Mouse (Mus musculus) cerebellum, postnatal 4 days (tissue): Measurements from ENCODE around the gene C9.

ENCODE experiments used
- DNase-seq, 2 experiments: peaks; one replicate each; pipeline ENCODE4 v3.0.0; 2022; ENCODE audit warnings: low spot score in 2 of 2, mixed read lengths in 1 of 2

The C9 gene

DNA sequence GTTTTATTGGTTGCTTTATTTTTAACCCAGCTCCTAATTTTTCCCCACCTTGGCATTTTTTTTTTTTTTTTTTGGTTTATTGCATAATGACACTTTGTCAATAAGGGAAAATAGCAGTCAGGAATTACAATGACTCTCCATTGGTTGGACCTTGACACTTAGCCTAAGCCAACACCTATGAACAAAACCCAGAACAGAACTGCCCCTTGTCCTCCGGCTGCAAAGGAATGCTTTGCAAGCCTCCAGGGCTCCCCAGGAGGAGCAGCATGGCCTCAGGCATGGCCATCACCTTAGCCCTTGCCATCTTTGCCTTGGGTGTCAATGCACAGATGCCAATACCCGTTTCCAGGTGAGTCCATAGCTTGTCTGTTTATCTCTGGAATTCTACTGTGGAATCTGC lies at the start of gene C9:
C9 (plus strand) TSS at position 193 of the 400 bp plus-strand sequence.
- no peak for DNase-seq

DNA sequence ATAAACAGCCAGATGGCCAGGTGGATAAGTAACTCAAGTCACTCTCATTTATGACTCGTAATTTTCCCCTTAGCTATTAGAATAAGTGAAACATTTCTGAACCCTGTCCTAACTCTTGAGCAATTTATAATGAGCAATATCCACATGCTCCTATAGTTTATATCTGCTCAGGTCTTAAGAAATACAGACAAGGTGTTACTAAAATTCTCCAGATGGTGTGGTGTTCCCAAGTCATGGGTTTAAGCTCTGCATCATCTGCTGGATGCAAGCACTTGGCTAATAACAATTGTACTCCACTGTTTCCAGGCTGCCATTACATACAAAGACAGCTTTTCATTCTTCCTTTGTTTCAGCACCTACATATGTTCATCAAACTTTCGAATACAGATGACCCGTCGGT lies 46.9 kb upstream of the C9 start:
- DNase-seq = no peak

DNA sequence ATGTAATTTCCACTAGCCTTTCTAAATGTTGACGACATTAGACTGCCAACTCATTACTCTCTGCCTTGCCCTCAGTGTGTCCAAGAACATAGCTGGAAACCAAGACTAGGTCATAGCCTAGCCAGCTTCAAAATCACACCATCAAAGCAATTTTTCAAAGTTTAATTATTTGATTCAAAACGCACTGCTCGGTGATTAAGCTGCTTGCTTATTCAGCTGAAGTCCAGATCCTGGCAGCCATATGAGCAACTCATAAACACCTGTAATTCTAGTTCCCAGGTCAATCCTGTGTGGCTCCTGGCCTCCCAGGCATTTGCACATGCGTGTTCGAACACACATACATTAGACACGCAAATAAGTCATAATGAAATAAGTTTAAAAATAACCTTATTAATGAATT lies 46.2 kb upstream of the C9 start:
- DNase-seq = no peak

DNA sequence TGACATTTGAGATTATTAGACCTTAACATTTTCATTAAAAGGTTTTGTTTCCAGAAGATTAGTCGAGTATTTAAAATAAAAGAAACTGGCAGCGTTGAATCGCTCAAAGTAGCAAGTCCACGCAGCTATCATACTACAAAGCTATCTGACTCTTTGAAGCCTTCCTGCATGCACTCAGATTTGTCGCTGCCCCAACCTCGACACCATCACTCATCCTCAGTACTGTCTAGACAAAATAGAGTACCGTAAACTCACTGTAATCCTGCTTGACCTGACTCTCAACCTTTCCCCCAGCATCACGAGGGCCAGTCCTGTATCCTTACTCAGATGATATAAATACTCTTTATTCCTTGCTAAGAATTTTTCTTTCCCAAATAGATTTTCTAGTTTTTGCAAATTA lies 45.0 kb upstream of the C9 start:
- DNase-seq = no peak

GRCm38 (mm10) chr15:6402433-6402832 lies 42.7 kb upstream of the C9 start:
- no peak for DNase-seq

DNA sequence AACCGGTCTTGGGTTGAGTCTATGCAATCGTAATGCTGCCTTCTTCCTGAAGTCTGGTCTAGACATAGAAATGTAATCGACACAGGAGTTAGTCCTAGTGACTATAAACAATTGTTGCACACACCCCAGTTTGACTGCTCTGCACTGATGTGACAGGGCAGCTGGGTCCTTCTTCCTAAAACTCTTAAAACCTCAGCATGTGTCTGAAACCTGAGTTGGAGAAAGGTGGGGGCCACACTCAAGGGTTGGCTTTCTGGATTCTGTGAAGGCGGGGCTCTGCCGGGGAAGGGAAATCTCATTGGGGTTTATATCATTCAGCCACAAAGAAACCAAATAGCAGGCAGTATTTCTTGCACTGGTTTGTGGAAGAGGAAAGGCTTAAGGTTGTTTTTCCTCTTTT lies 41.0 kb upstream of the C9 start:
- DNase-seq = no peak

DNA sequence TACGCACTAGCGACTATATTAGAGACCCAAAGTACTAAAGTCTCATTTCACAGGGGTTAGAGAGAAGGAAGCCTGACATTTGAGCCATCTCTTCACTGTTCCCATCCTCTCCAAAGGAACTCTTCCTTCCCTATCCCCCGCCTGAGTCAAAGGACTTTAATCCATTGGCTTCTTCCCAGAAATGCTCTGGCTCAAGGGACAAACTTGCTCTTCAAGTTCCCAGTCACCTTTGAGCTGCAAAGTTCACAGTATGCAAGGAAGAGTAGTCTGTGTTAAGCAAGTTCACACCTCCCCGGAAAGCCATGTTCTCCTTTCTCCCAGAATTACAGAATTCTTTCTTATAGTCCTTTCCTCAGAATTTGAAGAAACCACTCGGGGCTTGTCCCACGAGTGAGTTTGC lies 38.4 kb upstream of the C9 start:
- no peak for DNase-seq

GRCm38 (mm10) chr15:6409031-6409430 lies 36.1 kb upstream of the C9 start:
- DNase-seq = no peak

GRCm38 (mm10) chr15:6410161-6410560 lies 35.0 kb upstream of the C9 start:
- DNase-seq = no peak

DNA sequence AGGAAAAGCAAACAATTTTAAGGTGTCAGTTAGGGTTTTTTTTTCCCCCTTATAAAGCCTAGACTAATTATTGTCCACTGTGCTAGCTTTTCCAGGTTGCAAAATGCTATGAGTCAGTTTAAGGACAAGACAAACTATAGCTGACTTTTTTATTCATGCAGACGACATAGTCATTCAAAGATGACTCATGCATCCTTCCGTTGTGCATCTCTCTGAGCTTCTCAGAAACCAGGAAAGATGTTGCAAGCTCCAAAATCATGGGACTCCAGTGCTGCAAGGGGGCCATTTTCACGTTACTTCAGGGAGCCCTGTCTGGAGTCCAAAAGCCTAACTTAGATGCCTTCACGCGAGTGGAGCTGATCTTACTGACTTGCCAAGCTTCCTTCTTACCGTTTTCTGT lies 33.8 kb upstream of the C9 start:
- no peak for DNase-seq

DNA sequence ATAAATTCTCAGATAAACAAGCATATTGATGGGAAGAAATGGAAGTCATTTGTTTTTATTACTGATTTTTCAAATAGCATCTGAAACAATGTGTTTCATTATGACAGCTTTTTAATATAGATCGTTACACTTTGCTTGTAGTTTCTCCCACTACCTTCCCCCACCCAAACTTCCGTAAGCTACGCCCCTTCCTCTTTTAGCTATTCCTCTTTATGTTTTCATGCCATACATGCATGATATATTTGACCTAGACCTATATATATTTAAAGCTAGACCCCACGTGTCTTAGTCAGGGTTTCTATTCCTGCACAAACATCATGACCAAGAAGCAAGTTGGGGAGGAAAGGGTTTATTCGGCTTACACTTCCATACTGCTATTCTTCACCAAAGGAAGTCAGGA lies 29.8 kb upstream of the C9 start:
- no peak for DNase-seq

DNA sequence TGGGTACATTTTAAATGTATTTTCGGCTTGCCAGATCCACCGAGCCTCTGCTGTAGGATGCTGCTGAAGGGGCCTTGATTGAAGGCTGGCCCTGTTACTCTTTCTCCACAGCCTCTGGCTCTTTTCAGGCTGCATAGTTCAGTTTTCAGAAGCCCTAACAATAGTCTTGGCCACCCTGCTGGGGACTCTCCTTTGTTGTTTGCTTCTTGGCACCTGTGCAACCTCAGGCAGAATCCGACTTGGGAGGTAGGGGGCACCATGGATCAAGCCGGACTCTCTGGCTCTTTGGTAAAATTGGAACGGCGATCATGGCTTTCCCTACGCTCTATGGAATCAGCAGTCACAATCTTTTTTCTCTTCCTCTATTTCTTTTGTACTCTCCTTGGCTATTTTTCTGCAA lies 13.3 kb upstream of the C9 start:
- DNase-seq = peak in 1 of 2 experiments; percentile 10

GRCm38 (mm10) chr15:6432411-6432810 lies 12.7 kb upstream of the C9 start:
- DNase-seq = peak in 1 of 2 experiments; percentile 26

GRCm38 (mm10) chr15:6435281-6435680 lies 9.8 kb upstream of the C9 start:
- DNase-seq = no peak

DNA sequence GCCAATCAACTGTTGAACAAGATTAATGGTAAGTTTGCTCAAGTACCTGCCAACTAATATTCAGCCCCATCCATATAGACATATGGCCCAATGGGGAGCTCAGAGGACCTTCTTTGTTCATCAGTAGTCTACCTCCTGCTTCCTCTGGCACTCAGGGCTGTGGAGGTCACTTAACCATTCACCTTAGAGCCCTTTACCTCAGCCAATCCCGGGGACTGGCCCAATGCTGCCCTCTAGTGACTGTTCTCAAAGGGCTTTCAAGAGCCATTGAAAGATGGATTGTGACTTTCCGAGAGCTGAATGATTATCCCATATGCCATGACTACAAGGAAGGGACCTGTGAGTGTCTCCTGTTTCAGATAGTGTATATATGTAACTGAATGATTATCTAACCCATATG lies 9.4 kb upstream of the C9 start:
- DNase-seq = peak in 1 of 2 experiments; percentile 18

DNA sequence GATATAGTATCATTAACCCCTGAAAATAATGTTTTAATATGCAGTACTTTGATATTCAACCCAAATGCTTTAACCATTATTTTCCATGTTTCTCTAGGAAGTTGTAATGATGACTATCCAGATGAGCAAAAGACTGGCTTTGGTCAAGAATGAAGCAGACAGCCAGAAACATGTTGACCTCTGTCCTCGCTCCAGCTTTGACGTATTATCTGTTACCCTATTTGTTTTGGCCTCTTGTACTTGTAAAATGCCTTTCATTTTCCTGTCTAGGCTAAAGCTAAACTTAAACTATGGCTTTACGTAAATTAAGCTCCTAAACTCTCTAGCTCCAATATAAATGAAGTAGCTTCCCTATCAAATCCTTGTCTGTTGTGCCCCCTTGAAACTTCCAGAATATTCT lies 6.4 kb upstream of the C9 start:
- no peak for DNase-seq

GRCm38 (mm10) chr15:6444452-6444851 lies 675 bp upstream of the C9 start:
- no peak for DNase-seq

GRCm38 (mm10) chr15:6446181-6446580 lies 1.1 kb downstream of the C9 start:
- DNase-seq = no peak

DNA sequence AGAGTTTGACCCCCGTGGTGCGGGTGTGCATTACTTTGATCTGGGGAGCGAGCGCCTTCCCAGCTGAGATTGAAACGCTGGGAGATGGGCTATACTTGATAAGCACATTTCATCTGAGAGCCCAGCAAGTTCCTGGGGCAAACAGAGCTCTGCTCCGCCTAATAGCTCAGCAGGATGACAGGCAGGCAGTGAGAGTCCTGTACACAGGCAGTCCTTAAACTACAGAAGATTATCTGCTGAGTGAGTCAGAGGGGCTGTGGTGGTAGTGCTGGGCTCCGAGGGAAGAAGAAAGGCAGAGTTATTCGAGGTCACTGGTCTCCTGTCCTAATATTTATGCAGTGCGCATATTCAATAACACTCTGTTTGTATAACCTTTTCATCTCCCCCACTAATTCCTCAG lies 3.8 kb downstream of the C9 start:
- no peak for DNase-seq

- no peak for DNase-seq
Measured at GRCm38 (mm10) chr15:6454461-6454860, 9.3 kb downstream of the C9 start.

DNA sequence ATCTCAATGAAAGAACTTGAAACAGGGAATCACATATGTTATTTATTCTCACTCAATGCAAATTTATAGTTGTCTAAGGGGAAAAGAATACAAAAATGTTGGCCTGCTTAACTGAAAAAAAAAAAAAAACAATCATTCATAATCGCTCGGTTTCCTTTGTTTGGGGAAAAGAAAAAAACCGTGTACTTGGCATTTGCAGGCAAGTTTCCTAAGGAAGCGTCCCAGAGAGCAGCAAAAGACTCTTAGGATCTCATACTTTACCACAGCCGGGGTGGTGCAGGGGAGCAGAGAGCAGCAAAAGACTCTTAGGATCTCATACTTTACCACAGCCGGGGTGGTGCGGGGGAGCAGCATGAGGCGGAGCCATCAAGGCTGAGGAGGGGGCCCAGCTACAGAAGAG lies 16.3 kb downstream of the C9 start:
- no peak for DNase-seq

GRCm38 (mm10) chr15:6463361-6463923 lies 18.3 kb downstream of the C9 start:
- no peak for DNase-seq

- no peak for DNase-seq
Measured at GRCm38 (mm10) chr15:6466995-6467394, 21.9 kb downstream of the C9 start.

- DNase-seq = no peak
Measured at GRCm38 (mm10) chr15:6468845-6469244, 23.7 kb downstream of the C9 start.

DNA sequence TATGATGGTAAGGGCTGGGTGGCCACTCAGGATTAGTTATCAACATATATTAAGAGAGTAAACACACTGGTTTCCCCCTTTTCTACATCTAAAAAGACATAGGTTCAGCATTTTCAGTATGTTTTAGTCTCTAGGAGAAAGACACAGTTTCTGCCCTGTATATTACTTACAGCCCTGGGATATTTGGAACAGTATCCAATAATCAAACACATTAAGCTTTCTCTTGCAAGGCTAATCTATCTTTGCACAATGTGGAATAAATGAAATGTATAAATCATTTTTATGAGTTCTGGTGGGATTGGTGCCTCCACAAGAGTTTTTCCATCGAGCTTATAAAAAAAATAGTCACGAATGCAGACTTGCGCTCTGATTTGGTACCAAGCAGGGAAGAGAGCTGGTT lies 24.3 kb downstream of the C9 start:
- DNase-seq = no peak
